Mouse (Mus musculus) cerebellum, adult 2 months (tissue): ENCODE data around the gene Iqsec1.

ENCODE experiments used
- CTCF ChIP-seq: fragments of 200-500 bp; IDR thresholded peaks from 2 replicates; pipeline ENCODE4 v1.5.1; 2011; ENCODE audit warnings: low read depth, mild to moderate bottlenecking, control low read depth, low read length, moderate library complexity, borderline replicate concordance; ENCODE audit not compliant: insufficient read depth
- POLR2A ChIP-seq: fragments of 200-500 bp; IDR thresholded peaks from 2 replicates; pipeline ENCODE4 v1.6.1; 2011; ENCODE audit warnings: low read length, control low read depth, borderline replicate concordance; ENCODE audit not compliant: insufficient read depth

DNA sequence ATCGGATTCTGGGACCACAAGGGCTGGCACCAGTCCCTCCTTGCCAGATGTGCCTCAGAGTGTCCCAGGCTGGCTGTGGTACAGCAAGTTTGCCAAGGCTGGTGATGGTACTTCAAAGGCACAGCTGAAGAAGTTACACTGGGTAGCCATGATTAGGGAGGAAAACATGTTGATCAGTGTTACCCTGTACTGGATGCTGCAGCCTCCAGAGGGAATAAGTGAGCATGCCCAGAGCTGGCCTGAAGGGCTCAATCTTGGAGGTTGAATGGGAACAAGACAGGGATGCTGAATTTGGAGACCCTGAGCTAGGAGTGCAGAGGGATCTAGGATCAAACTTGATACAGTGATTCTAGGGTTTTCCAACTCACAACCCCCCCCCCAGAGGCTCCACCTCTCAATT lies 175.0 kb downstream of the Iqsec1 start:
- TF ChIP-seq POLR2A = no peak
- no peak for TF ChIP-seq CTCF
